Mouse (Mus musculus): ENCODE data around the gene 1700123L14Rik. TPM values are rescaled to one million over a fixed set of nuclear protein-coding genes. Genes with fewer than 3 reads are reported as not detected.
"Not testable (repeated sequence)": the region's sequence is repeated elsewhere in the genome, so short reads cannot be mapped to it uniquely, and the experiment has no call there.

Gene 1700123L14Rik
- polyA plus RNA-seq (2012; ENCODE audit: insufficient read depth, low replicate concordance): not detected in 2 replicates

GRCm38 (mm10) chr6:96165818-96166379 is at the start of gene 1700123L14Rik:
Gene 1700123L14Rik, minus strand, starts transcription at chr6:96166243.
- no peak within 1 kb of the TSS for H3K4me3 ChIP-seq (replicated peaks)
- peaks cover 32% of the 10 kb centered on the region for H3K9me3 ChIP-seq
- no peak for TF ChIP-seq FLI1 (IDR thresholded peaks at IDR 0.05; ENCODE audit: low read length)
- no peak for TF ChIP-seq GATA1 (IDR thresholded peaks at IDR 0.05; ENCODE audit: borderline replicate concordance, low read length)
- H3K4me1 ChIP-seq: no peaks in the 10 kb centered on the region
- no peaks in the 10 kb centered on the region for H3K36me3 ChIP-seq (replicated peaks; ENCODE audit: low read length)
- H3K27me3 ChIP-seq (replicated peaks): no peaks in the 10 kb centered on the region

GRCm38 (mm10) chr6:96205395-96205794 is 39.4 kb upstream of the 1700123L14Rik start:
- peaks cover 12% of the 10 kb centered on the region; the same call in 1 of the 2 replicates for H3K9me3 ChIP-seq
- no peak overlapping the region for H3K4me3 ChIP-seq (replicated peaks)
- H3K4me1 ChIP-seq: no peaks in the 10 kb centered on the region
- TF ChIP-seq FLI1 (IDR thresholded peaks at IDR 0.05; ENCODE audit: low read length) (no peak), GATA1 (IDR thresholded peaks at IDR 0.05; ENCODE audit: borderline replicate concordance, low read length) (no peak)
- no peaks in the 10 kb centered on the region for H3K36me3 ChIP-seq (replicated peaks; ENCODE audit: low read length)
- no peaks in the 10 kb centered on the region for H3K27me3 ChIP-seq (replicated peaks)

GRCm38 (mm10) chr6:96198991-96199390 is 32.9 kb upstream of the 1700123L14Rik start:
- peaks cover 13% of the 10 kb centered on the region for H3K9me3 ChIP-seq
- H3K4me1 ChIP-seq; H3K36me3 ChIP-seq (replicated peaks; ENCODE audit: low read length); H3K27me3 ChIP-seq (replicated peaks); H3K4me3 ChIP-seq (replicated peaks): not testable (repeated sequence)

GRCm38 (mm10) chr6:96186517-96186916 is 20.5 kb upstream of the 1700123L14Rik start:
- H3K36me3 ChIP-seq (replicated peaks; ENCODE audit: low read length): no peaks in the 10 kb centered on the region
- no peaks in the 10 kb centered on the region for H3K4me1 ChIP-seq
- TF ChIP-seq GATA1 (IDR thresholded peaks at IDR 0.05; ENCODE audit: borderline replicate concordance, low read length) (no peak), FLI1 (IDR thresholded peaks at IDR 0.05; ENCODE audit: low read length) (no peak)
- H3K9me3 ChIP-seq: no peaks in the 10 kb centered on the region
- H3K4me3 ChIP-seq (replicated peaks): no peak overlapping the region
- no peaks in the 10 kb centered on the region for H3K27me3 ChIP-seq (replicated peaks)

- Histone ChIP-seq H3K9me3 (peaks cover 2% of the 10 kb centered on the region; the same call in 1 of the 2 replicates), H3K36me3 (replicated peaks; ENCODE audit: low read length) (no peaks in the 10 kb centered on the region), H3K4me1 (no peaks in the 10 kb centered on the region), H3K27me3 (replicated peaks) (no peaks in the 10 kb centered on the region), H3K4me3 (replicated peaks) (no peak overlapping the region)
- TF ChIP-seq FLI1 (IDR thresholded peaks at IDR 0.05; ENCODE audit: low read length) (no peak), GATA1 (IDR thresholded peaks at IDR 0.05; ENCODE audit: borderline replicate concordance, low read length) (no peak)
Measured at GRCm38 (mm10) chr6:96183392-96183791, 17.3 kb upstream of the 1700123L14Rik start.

GRCm38 (mm10) chr6:96178530-96178929 is 12.5 kb upstream of the 1700123L14Rik start:
- Histone ChIP-seq H3K4me3 (replicated peaks) (no peak overlapping the region), H3K36me3 (replicated peaks; ENCODE audit: low read length) (no peaks in the 10 kb centered on the region), H3K9me3 (peaks cover 2% of the 10 kb centered on the region; the same call in 1 of the 2 replicates), H3K27me3 (replicated peaks) (no peaks in the 10 kb centered on the region), H3K4me1 (no peaks in the 10 kb centered on the region)
- TF ChIP-seq GATA1 (IDR thresholded peaks at IDR 0.05; ENCODE audit: borderline replicate concordance, low read length) (no peak), FLI1 (IDR thresholded peaks at IDR 0.05; ENCODE audit: low read length) (no peak)

- H3K36me3 ChIP-seq (replicated peaks; ENCODE audit: low read length): no peaks in the 10 kb centered on the region
- TF ChIP-seq FLI1 (IDR thresholded peaks at IDR 0.05; ENCODE audit: low read length) (no peak), GATA1 (IDR thresholded peaks at IDR 0.05; ENCODE audit: borderline replicate concordance, low read length) (no peak)
- H3K27me3 ChIP-seq (replicated peaks): no peaks in the 10 kb centered on the region
- no peaks in the 10 kb centered on the region for H3K4me1 ChIP-seq
- H3K4me3 ChIP-seq (replicated peaks): no peak overlapping the region
- no peaks in the 10 kb centered on the region for H3K9me3 ChIP-seq
Measured at GRCm38 (mm10) chr6:96173681-96174080, 7.6 kb upstream of the 1700123L14Rik start.

GRCm38 (mm10) chr6:96167031-96167430 is 988 bp upstream of the 1700123L14Rik start:
- no peaks in the 10 kb centered on the region for H3K4me1 ChIP-seq
- H3K9me3 ChIP-seq: peaks cover 32% of the 10 kb centered on the region
- H3K36me3 ChIP-seq (replicated peaks; ENCODE audit: low read length): no peaks in the 10 kb centered on the region
- TF ChIP-seq GATA1 (IDR thresholded peaks at IDR 0.05; ENCODE audit: borderline replicate concordance, low read length) (no peak), FLI1 (IDR thresholded peaks at IDR 0.05; ENCODE audit: low read length) (no peak)
- no peaks in the 10 kb centered on the region for H3K27me3 ChIP-seq (replicated peaks)
- no peak overlapping the region for H3K4me3 ChIP-seq (replicated peaks)

GRCm38 (mm10) chr6:96165403-96165802 is 640 bp downstream of the 1700123L14Rik start:
- Histone ChIP-seq H3K36me3 (replicated peaks; ENCODE audit: low read length) (no peaks in the 10 kb centered on the region), H3K4me1 (no peaks in the 10 kb centered on the region), H3K4me3 (replicated peaks) (no peak overlapping the region), H3K9me3 (peaks cover 32% of the 10 kb centered on the region), H3K27me3 (replicated peaks) (no peaks in the 10 kb centered on the region)
- TF ChIP-seq FLI1 (IDR thresholded peaks at IDR 0.05; ENCODE audit: low read length): no peak
- no peak for TF ChIP-seq GATA1 (IDR thresholded peaks at IDR 0.05; ENCODE audit: borderline replicate concordance, low read length)

GRCm38 (mm10) chr6:96143326-96143725 is 22.7 kb downstream of the 1700123L14Rik start:
- H3K4me1 ChIP-seq: no peaks in the 10 kb centered on the region
- no peaks in the 10 kb centered on the region for H3K36me3 ChIP-seq (replicated peaks; ENCODE audit: low read length)
- no peaks in the 10 kb centered on the region for H3K27me3 ChIP-seq (replicated peaks)
- no peak for TF ChIP-seq FLI1 (IDR thresholded peaks at IDR 0.05; ENCODE audit: low read length)
- no peak for TF ChIP-seq GATA1 (IDR thresholded peaks at IDR 0.05; ENCODE audit: borderline replicate concordance, low read length)
- H3K9me3 ChIP-seq: no peaks in the 10 kb centered on the region
- no peak overlapping the region for H3K4me3 ChIP-seq (replicated peaks)
